Mouse (Mus musculus) ovary, adult 10 weeks (tissue): ENCODE results near the gene Npy2r. TPM values are rescaled to one million over a fixed set of nuclear protein-coding genes. Genes with fewer than 3 reads are reported as not detected.

Experiments
- polyA plus RNA-seq: library from polyadenylated mRNA; stranded (reverse); fragments of 350-450 nt; fragmentation: Illumina TruSeq; extraction: RNeasy Lipid Tissue Mini Kit (QIAGEN cat#74804); gene quantifications from one replicate; pipeline ENCODE4 v1.2.3, GENCODE M21; 2014

Gene Npy2r
- not detected for polyA plus RNA-seq

DNA sequence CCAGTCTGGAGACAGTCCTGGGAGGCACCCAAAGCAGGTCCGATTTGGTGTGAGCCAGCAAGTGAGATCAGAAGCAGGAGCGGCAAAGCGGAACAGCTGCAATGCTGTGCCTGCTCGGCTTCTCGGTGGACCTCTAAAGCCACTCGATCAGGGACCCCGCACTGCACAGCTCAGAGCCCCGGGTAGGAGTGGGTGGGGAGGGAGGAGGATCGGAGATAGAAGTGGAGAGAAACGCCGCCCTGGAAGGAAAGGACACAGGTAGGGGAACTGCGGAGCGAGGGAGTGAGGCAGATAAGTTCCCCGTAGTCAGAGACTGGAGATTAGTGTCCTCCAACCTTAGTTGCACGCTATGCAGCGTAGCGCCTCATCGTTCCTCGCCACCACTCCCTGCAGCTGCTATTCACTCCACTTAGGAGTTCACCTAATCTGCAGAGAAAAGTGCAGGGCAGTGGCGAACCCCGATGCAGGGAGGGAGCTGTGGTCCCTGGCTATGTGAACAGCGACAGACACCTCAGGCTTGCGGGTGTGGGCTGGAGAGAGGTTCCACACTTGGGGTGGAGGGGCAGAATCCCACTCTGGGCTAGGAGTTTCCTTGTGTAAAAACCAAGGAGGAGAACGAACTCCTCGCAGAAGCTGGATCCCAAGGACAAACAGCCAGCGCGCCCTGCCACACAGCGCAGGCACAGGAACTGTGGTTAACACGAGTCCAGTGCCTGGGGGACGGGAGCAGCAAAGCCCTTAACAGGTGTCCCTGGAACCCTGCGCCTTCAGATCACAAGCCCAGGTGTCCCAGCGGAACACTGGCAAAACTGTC, at the start of gene Npy2r:
Gene Npy2r (minus strand): TSS at position 177 of the 814 bp plus-strand sequence.

Other genes with a start within 250 kb of the Npy2r start
- 11.7 TPM for gene Map9, start 190.0 kb downstream of the Npy2r start, polyA plus RNA-seq